Mouse (Mus musculus) splenic B cell, adult 2 months (primary cell): ENCODE data around the gene Siae.

Experiments used
- DNase-seq: peaks from one replicate; pipeline ENCODE4 v3.0.0-alpha.2; 2011; ENCODE audit warnings: low read depth, low spot score
- H3K27me3 ChIP-seq: 2 replicates; pipeline ENCODE4 v1.6.1; 2012; ENCODE audit warnings: mild to moderate bottlenecking, low read length, moderate library complexity, mixed read lengths; ENCODE audit not compliant: control insufficient read depth, poor library complexity, insufficient read depth, severe bottlenecking
- H3K36me3 ChIP-seq: 2 replicates; pipeline ENCODE4 v1.6.1; 2012; ENCODE audit warnings: mild to moderate bottlenecking, low read length, moderate library complexity, mixed read lengths; ENCODE audit not compliant: control insufficient read depth, poor library complexity, insufficient read depth, severe bottlenecking

Gene Siae

GRCm38 (mm10) chr9:37554838-37555748 lies at the start of gene Siae:
TSS of gene Siae (plus strand) at chr9:37555698.
- no peaks in the 10 kb centered on the region for H3K36me3 ChIP-seq
- H3K27me3 ChIP-seq, result no peaks in the 10 kb centered on the region
- no peak for DNase-seq

DNA sequence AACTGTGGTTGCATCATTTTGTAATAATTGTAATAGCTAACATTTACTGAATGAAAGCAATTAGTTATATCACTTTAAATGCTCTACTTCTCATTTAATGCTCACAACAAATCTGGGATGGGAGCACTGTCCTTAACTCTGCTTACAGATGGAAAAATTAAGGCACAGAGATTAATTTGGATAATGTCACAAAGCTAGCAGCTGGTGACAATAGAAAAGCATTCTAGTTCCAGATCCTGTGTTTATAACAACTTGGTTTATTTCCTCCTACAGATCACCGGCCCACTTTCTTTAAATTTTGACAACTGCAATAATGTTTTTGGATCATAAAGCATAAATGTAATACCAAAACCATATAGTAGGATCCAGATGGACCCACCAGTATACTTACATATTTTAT lies 49.5 kb upstream of the Siae start:
- DNase-seq, result no peak
- Histone ChIP-seq H3K27me3 (no peaks in the 10 kb centered on the region), H3K36me3 (no peaks in the 10 kb centered on the region)

DNA sequence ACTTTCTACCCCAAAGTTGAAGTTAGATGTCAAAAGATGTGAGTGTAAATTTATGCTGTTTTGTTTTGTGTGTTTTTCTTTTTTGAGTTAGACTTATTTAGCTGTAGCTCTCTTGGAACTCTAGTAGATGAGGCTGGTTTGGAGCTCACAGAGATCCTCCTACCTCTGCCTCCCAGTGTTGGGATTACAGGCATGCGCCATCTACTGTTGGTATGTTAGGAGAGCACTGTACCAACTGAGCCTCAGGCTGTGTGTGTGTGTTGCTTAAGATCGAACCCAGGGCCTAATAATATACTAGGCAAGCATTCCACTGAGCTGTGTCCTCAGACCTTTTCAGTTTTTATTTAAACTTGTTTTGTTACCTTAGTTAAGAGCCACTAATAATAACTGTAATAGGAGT lies 43.4 kb upstream of the Siae start:
- Histone ChIP-seq H3K36me3 (no peaks in the 10 kb centered on the region), H3K27me3 (no peaks in the 10 kb centered on the region)
- peak; percentile 39 for DNase-seq

GRCm38 (mm10) chr9:37514456-37514855 lies 41.0 kb upstream of the Siae start:
- DNase-seq, result no peak
- no peaks in the 10 kb centered on the region; the same call in 1 of the 2 replicates for H3K36me3 ChIP-seq
- H3K27me3 ChIP-seq, result no peaks in the 10 kb centered on the region

DNA sequence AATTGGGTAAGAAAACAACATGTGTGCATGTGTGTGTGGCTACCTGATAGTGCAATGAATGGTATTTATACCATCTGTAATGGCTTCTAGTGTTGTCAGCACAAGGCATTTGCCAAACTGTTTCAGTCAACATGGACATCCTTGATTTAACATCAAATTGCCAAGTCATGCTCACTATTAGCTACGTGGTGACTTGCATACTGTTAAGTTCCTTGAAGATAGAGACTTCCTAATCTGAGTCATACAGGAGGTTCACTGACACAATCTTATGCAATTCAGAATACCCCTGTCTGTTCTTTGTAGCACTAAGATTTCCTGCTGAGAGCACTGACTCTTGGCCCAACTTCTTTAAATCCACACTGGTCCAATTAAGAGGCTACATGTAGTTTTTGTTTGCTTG lies 38.0 kb upstream of the Siae start:
- DNase-seq, result no peak
- Histone ChIP-seq H3K27me3 (no peaks in the 10 kb centered on the region), H3K36me3 (no peaks in the 10 kb centered on the region; the same call in 1 of the 2 replicates)

GRCm38 (mm10) chr9:37518991-37519390 lies 36.5 kb upstream of the Siae start:
- peaks cover 4% of the 10 kb centered on the region for H3K36me3 ChIP-seq
- no peaks in the 10 kb centered on the region for H3K27me3 ChIP-seq
- DNase-seq, result no peak

DNA sequence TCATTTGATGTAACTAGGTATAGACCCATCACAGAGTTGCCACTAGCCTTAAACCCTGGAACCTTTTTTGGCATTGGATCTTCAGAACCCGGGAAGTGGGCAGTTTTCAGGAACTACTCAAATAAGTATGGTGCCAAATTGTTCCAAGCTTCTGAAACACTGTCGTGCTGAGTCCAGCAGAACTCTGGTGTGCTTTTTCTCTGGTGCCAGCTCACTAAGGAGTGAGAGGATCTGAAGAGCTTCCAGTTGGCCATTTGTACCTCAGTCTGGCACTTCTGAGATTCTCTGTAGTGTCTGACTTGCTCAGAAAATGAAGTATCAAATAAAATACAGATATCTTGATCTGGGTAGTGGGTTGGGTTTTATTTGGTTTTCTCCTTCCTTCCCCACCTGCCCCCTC lies 35.5 kb upstream of the Siae start:
- Histone ChIP-seq H3K36me3 (peaks cover 4% of the 10 kb centered on the region), H3K27me3 (no peaks in the 10 kb centered on the region)
- no peak for DNase-seq

DNA sequence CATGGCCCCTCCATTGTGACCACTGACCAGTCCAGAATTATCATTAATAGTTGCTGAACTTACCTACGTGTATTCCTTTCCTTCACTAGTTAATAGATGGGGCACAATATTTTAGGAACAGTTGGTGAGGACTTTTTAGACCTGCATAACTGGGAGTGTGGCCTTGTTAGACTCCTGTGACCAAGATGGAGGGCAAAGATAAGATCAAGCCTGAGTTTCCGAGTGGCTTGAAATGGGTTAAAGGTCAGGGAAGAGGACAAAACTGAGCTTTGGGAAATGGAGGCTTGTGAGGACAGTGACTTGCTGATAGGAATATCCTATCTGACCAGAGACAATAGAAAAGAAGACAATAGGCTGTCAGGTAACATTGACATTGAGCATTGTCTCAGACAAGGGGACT lies 30.0 kb upstream of the Siae start:
- Histone ChIP-seq H3K27me3 (no peaks in the 10 kb centered on the region; the same call in 1 of the 2 replicates), H3K36me3 (peaks cover 4% of the 10 kb centered on the region; the same call in 1 of the 2 replicates)
- no peak for DNase-seq

GRCm38 (mm10) chr9:37526443-37527395 lies 28.8 kb upstream of the Siae start:
- peaks cover 4% of the 10 kb centered on the region; the same call in 1 of the 2 replicates for H3K36me3 ChIP-seq
- no peak for DNase-seq
- peaks cover 3% of the 10 kb centered on the region for H3K27me3 ChIP-seq

DNA sequence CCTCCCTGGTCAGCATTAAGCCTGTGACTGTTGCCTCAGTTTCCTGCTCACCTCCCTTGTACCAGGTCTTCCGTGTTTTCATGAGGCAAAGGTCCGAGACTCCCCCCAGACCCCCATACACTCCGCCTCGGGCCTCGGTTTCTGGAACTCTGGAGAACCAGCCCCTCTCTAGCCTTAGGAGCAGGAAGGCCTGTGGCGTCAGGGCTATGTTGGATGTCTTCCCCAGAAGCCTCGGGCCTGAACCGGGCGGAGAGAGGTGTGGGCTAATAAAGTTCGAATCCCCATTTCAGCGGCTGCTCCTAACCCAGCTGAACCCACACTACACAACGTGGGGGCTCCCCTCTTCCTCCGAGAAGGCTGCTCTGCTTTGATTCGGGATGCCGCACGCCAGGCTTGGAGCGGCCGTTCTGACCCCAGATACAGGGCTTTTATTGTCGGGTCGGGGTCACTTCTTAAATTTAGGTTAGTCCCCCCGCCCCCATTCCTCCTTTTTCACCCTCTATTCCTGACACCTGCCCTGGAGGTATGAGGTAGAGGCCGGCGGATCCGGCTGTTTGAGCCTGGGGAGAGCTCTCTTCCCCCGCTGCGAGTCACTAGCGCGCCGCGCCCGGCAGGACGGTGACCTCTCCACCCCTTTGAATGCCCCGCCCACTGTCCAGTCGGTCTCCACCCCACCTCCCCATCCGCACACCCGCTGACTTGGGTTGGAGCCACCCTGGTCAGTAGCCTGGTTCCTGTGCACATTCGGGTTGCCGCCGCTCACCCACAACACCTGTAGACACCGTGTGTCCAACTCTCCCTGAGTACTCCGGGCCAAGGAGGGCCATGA lies 27.9 kb upstream of the Siae start, which contains the start of gene Esam:
TSS of gene Esam (plus strand) at position 683 of the 829 bp plus-strand sequence.
- DNase-seq, result no peak
- Histone ChIP-seq H3K27me3 (peaks cover 3% of the 10 kb centered on the region), H3K36me3 (peaks cover 4% of the 10 kb centered on the region; the same call in 1 of the 2 replicates)

- Histone ChIP-seq H3K36me3 (peaks cover under 1% of the 10 kb centered on the region; the same call in 1 of the 2 replicates), H3K27me3 (peaks cover 3% of the 10 kb centered on the region)
- DNase-seq, result no peak
Observed at GRCm38 (mm10) chr9:37528225-37528970, 27.1 kb upstream of the Siae start.

- peak; percentile 65 for DNase-seq
- Histone ChIP-seq H3K36me3 (no peaks in the 10 kb centered on the region), H3K27me3 (peaks cover 3% of the 10 kb centered on the region)
Observed at GRCm38 (mm10) chr9:37530031-37530887, 25.2 kb upstream of the Siae start.
